Mouse (Mus musculus) forebrain, postnatal 0 days (tissue): ENCODE data around the gene Oit3. TPM values are rescaled to one million over a fixed set of nuclear protein-coding genes. Genes with fewer than 3 reads are reported as not detected.
"Not testable (repeated sequence)": the region's sequence is repeated elsewhere in the genome, so short reads cannot be mapped to it uniquely, and the experiment has no call there.

Experiments
- ATAC-seq: fragments of 200-750 bp; cut with Nextera tagmentation; 2 replicates; pipeline ENCODE4 v1.8.0; 2017; ENCODE audit warnings: mild to moderate bottlenecking, moderate library complexity
- DNase-seq: peaks from one replicate; pipeline ENCODE4 v3.0.0-alpha.2; 2015
- H3K27ac ChIP-seq: fragments of 300-500 bp; sonication (generic); 2 replicates; pipeline ENCODE4 v1.5.1; 2014; ENCODE audit warnings: low read depth, mild to moderate bottlenecking, antibody characterized with exemption, low read length, moderate library complexity, mixed read lengths
- H3K27me3 ChIP-seq: fragments of 300-500 bp; sonication (generic); 2 replicates; pipeline ENCODE4 v1.6.1; 2014; ENCODE audit warnings: mild to moderate bottlenecking, low read length, mixed read lengths; ENCODE audit not compliant: insufficient read depth
- H3K36me3 ChIP-seq: fragments of 300-500 bp; sonication (generic); 2 replicates; pipeline ENCODE4 v1.6.1; 2014; ENCODE audit warnings: mild to moderate bottlenecking, moderate library complexity; ENCODE audit not compliant: insufficient read depth
- H3K4me1 ChIP-seq: fragments of 300-500 bp; sonication (generic); 2 replicates; pipeline ENCODE4 v1.6.1; 2014; ENCODE audit warnings: antibody characterized with exemption; ENCODE audit not compliant: insufficient read depth
- H3K4me2 ChIP-seq: fragments of 300-500 bp; sonication (generic); 2 replicates; pipeline ENCODE4 v1.6.1; 2014; ENCODE audit warnings: low read depth, mild to moderate bottlenecking, moderate library complexity
- H3K4me3 ChIP-seq: fragments of 300-500 bp; sonication (generic); 2 replicates; pipeline ENCODE4 v1.5.1; 2014; ENCODE audit warnings: low read depth, low read length, mixed read lengths
- H3K9ac ChIP-seq: fragments of 300-500 bp; sonication (generic); 2 replicates; pipeline ENCODE4 v1.6.1; 2014; ENCODE audit warnings: mild to moderate bottlenecking
- H3K9me3 ChIP-seq: fragments of 300-500 bp; sonication (generic); 2 replicates; pipeline ENCODE4 v1.6.1; 2016; ENCODE audit warnings: low read length
- CTCF ChIP-seq: sonication (generic); IDR thresholded peaks from 2 replicates; pipeline ENCODE4 v1.5.1; 2016; ENCODE audit warnings: antibody characterized with exemption, control low read depth, low read depth
- WGBS: fragments of 180-500 bp; shearing (Covaris S2); extraction: QIAGEN DNeasy Blood & Tissue Kit; methylation state at CpG from one replicate; pipeline ENCODE4 v1.1.7; 2014; 5-methylcytosine and 5-hydroxymethylcytosine counted together
- polyA plus RNA-seq: library from polyadenylated mRNA; unstranded; fragments of >200 nt; fragmentation: Nextera tagmentation; extraction: Ambion mirVana; gene quantifications from 2 replicates; pipeline ENCODE4 v1.2.1, GENCODE M21; 2015
- total RNA-seq: library from RNA; depleted of rRNA; stranded (reverse); fragments of >200 nt; gene quantifications from 2 replicates; pipeline ENCODE4 v1.2.3, GENCODE M21; 2014; rRNA removed

Oit3 gene
- total and polyA plus RNA-seq, 2 experiments from 2014 or later, result 0.19 to 0.27 TPM

- Histone ChIP-seq H3K27ac (no peak overlapping the region), H3K4me3 (no peak overlapping the region), H3K4me1 (no peaks in the 10 kb centered on the region), H3K9ac (no peak overlapping the region), H3K36me3 (no peaks in the 10 kb centered on the region), H3K4me2 (no peak overlapping the region), H3K9me3 (0 out of 2 replicates have a peak, but pooled peaks cover 11% of the 10 kb centered on the region), H3K27me3 (no peaks in the 10 kb centered on the region)
- whole genome bisulfite sequencing, result 77% methylated on average over 4 of the region's 4 CpGs
- DNase-seq, result no peak
- ATAC-seq, result no peak
- no peak for TF ChIP-seq CTCF
These were observed 49.7 kb downstream of the Oit3 start for GRCm38 (mm10) chr10:59391907-59392306.

- no peak overlapping the region for H3K4me2 ChIP-seq
- H3K27me3 ChIP-seq, result no peaks in the 10 kb centered on the region
- no peak overlapping the region for H3K27ac ChIP-seq
- TF ChIP-seq CTCF, result no peak
- 0 out of 2 replicates have a peak, but pooled peaks cover 11% of the 10 kb centered on the region for H3K9me3 ChIP-seq
- 98% methylated on average over 3 of the region's 3 CpGs for WGBS
- no peaks in the 10 kb centered on the region for H3K4me1 ChIP-seq
- no peak overlapping the region for H3K9ac ChIP-seq
- no peak overlapping the region for H3K4me3 ChIP-seq
- ATAC-seq (no peak), DNase-seq (no peak)
- no peaks in the 10 kb centered on the region for H3K36me3 ChIP-seq
These were observed 51.9 kb downstream of the Oit3 start for GRCm38 (mm10) chr10:59389652-59390051.

- ATAC-seq (peak; percentile 86), DNase-seq (peak; percentile 78)
- Histone ChIP-seq H3K27me3 (no peaks in the 10 kb centered on the region), H3K4me1 (no peaks in the 10 kb centered on the region), H3K27ac (no peak overlapping the region), H3K9ac (no peak overlapping the region), H3K4me3 (no peak overlapping the region), H3K36me3 (no peaks in the 10 kb centered on the region), H3K9me3 (0 out of 2 replicates have a peak, but pooled peaks cover 11% of the 10 kb centered on the region), H3K4me2 (0 out of 2 replicates have a peak overlapping the region, but pooled peaks have one; percentile 13)
- no peak for TF ChIP-seq CTCF
- 56% methylated on average over 7 of the region's 8 CpGs for WGBS
These were observed 54.6 kb downstream of the Oit3 start for GRCm38 (mm10) chr10:59386951-59387350.

GRCm38 (mm10) chr10:59381563-59381962 is 60.0 kb downstream of the Oit3 start:
- ATAC-seq, H3K9me3 ChIP-seq, H3K4me3 ChIP-seq, H3K4me1 ChIP-seq, H3K27me3 ChIP-seq, DNase-seq, H3K4me2 ChIP-seq, H3K27ac ChIP-seq, H3K36me3 ChIP-seq, H3K9ac ChIP-seq: not testable (repeated sequence)
- 82% methylated on average over 5 of the region's 10 CpGs for WGBS

- Histone ChIP-seq H3K27ac (no peak overlapping the region), H3K4me1 (no peaks in the 10 kb centered on the region), H3K9ac (no peak overlapping the region), H3K27me3 (no peaks in the 10 kb centered on the region), H3K4me2 (no peak overlapping the region), H3K9me3 (no peaks in the 10 kb centered on the region), H3K36me3 (no peaks in the 10 kb centered on the region), H3K4me3 (no peak overlapping the region)
- 61% methylated on average over 2 of the region's 2 CpGs for WGBS
- no peak for ATAC-seq
- DNase-seq, result no peak
- no peak for TF ChIP-seq CTCF
These were observed 61.2 kb downstream of the Oit3 start for GRCm38 (mm10) chr10:59380411-59380821.

GRCm38 (mm10) chr10:59379927-59380326 is 61.7 kb downstream of the Oit3 start:
- DNase-seq (no peak), ATAC-seq (no peak)
- no peak for TF ChIP-seq CTCF
- WGBS, result 51% methylated on average over 3 of the region's 3 CpGs
- H3K36me3 ChIP-seq, result no peaks in the 10 kb centered on the region
- no peaks in the 10 kb centered on the region for H3K9me3 ChIP-seq
- no peak overlapping the region for H3K4me3 ChIP-seq
- H3K4me1 ChIP-seq, result no peaks in the 10 kb centered on the region
- H3K9ac ChIP-seq, result no peak overlapping the region
- no peaks in the 10 kb centered on the region for H3K27me3 ChIP-seq
- H3K4me2 ChIP-seq, result no peak overlapping the region
- H3K27ac ChIP-seq, result no peak overlapping the region

GRCm38 (mm10) chr10:59378728-59379127 is 62.9 kb downstream of the Oit3 start:
- TF ChIP-seq CTCF, result no peak
- Histone ChIP-seq H3K9me3 (no peaks in the 10 kb centered on the region), H3K4me2 (no peak overlapping the region), H3K4me1 (no peaks in the 10 kb centered on the region), H3K27me3 (no peaks in the 10 kb centered on the region), H3K9ac (no peak overlapping the region), H3K27ac (no peak overlapping the region), H3K36me3 (peaks cover 9% of the 10 kb centered on the region), H3K4me3 (no peak overlapping the region)
- ATAC-seq, result no peak
- WGBS, result 93% methylated on average over 4 of the region's 4 CpGs
- no peak for DNase-seq

GRCm38 (mm10) chr10:59377906-59378305 is 63.7 kb downstream of the Oit3 start:
- H3K9me3 ChIP-seq, result no peaks in the 10 kb centered on the region
- peaks cover 13% of the 10 kb centered on the region for H3K36me3 ChIP-seq
- H3K27me3 ChIP-seq, result no peaks in the 10 kb centered on the region
- TF ChIP-seq CTCF, result no peak
- no peak overlapping the region for H3K27ac ChIP-seq
- 92% methylated on average over 10 of the region's 10 CpGs for WGBS
- DNase-seq (no peak), ATAC-seq (no peak)
- no peak overlapping the region for H3K4me2 ChIP-seq
- H3K4me3 ChIP-seq, result no peak overlapping the region
- H3K9ac ChIP-seq, result no peak overlapping the region
- no peaks in the 10 kb centered on the region for H3K4me1 ChIP-seq

Other genes starting within 250 kb of the Oit3 start
- gene Sept10, start 219.9 kb downstream of the Oit3 start, total RNA-seq, result 9.8 and 13.4 TPM in 2 replicates
- gene Sept10, start 219.9 kb downstream of the Oit3 start, polyA plus RNA-seq, result 13.1 and 13.6 TPM in 2 replicates
- gene Sowahc, start 219.8 kb downstream of the Oit3 start, total RNA-seq, result 29.6 and 33.3 TPM in 2 replicates
- 9.3 and 13.4 TPM in 2 replicates for gene Sowahc, start 219.8 kb downstream of the Oit3 start, polyA plus RNA-seq
- gene P4ha1, start 118.5 kb downstream of the Oit3 start, total RNA-seq, result 26.7 and 29.3 TPM in 2 replicates
- 12.4 and 13.4 TPM in 2 replicates for gene P4ha1, start 118.5 kb downstream of the Oit3 start, polyA plus RNA-seq
- 8.9 and 11.2 TPM in 2 replicates for gene Gm10273, start 46.1 kb downstream of the Oit3 start, total RNA-seq
- gene Gm10273, start 46.1 kb downstream of the Oit3 start, polyA plus RNA-seq, result 3.1 and 4.6 TPM in 2 replicates
- not detected in 2 replicates for gene Pla2g12b, start 38.1 kb downstream of the Oit3 start, total RNA-seq
- gene Pla2g12b, start 38.1 kb downstream of the Oit3 start, polyA plus RNA-seq, result not detected in 2 replicates
- not detected in 2 replicates for gene Gm10322, start 174.3 kb upstream of the Oit3 start, total RNA-seq
- not detected in 2 replicates for gene Gm10322, start 174.3 kb upstream of the Oit3 start, polyA plus RNA-seq
- 41.0 and 47.9 TPM in 2 replicates for gene Mcu, start 174.9 kb upstream of the Oit3 start, total RNA-seq
- gene Mcu, start 174.9 kb upstream of the Oit3 start, polyA plus RNA-seq, result 51.4 and 58.0 TPM in 2 replicates